Mouse (Mus musculus) heart, adult 2 months (tissue): ENCODE results near the gene Myadml2. TPM values are rescaled to one million over a fixed set of nuclear protein-coding genes. Genes with fewer than 3 reads are reported as not detected.
A peak's percentile ranks its signal among the peaks of the same experiment; 100 is the strongest.

Experiments
- DNase-seq, 2 experiments: peaks; one replicate each; pipeline ENCODE4 v3.0.0; 2021
- H3K27ac ChIP-seq: fragments of 200-600 bp; 2 replicates; pipeline ENCODE4 v1.8.1; 2022
- H3K27me3 ChIP-seq: fragments of 200-500 bp; 2 replicates; pipeline ENCODE4 v1.6.1; 2012; ENCODE audit warnings: mild to moderate bottlenecking, low read length, inconsistent platforms, mixed read lengths; ENCODE audit not compliant: control insufficient read depth, insufficient read depth
- H3K36me3 ChIP-seq: fragments of 200-500 bp; 2 replicates; pipeline ENCODE4 v1.6.1; 2012; ENCODE audit warnings: low read length, inconsistent platforms; ENCODE audit not compliant: control insufficient read depth, insufficient read depth
- H3K4me1 ChIP-seq: fragments of 200-500 bp; 2 replicates; pipeline ENCODE4 v1.6.1; 2011; ENCODE audit warnings: low read length; ENCODE audit not compliant: control insufficient read depth, insufficient read depth
- H3K4me3 ChIP-seq: fragments of 200-600 bp; 2 replicates; pipeline ENCODE4 v1.8.1; 2022
- H3K79me2 ChIP-seq: fragments of 200-500 bp; replicated peaks from 2 replicates; pipeline ENCODE4 v1.6.1; 2012; ENCODE audit warnings: mild to moderate bottlenecking, inconsistent platforms, low read length, moderate library complexity, mixed read lengths; ENCODE audit not compliant: control insufficient read depth, insufficient read depth
- H3K9ac ChIP-seq: fragments of 200-500 bp; 2 replicates; pipeline ENCODE4 v1.6.1; 2012; ENCODE audit warnings: low read depth, mild to moderate bottlenecking, control low read depth, inconsistent platforms, low read length, mixed read lengths
- CTCF ChIP-seq: fragments of 200-600 bp; IDR thresholded peaks from 2 replicates; pipeline ENCODE4 v1.8.1; 2022; ENCODE audit warnings: antibody characterized with exemption, mild to moderate bottlenecking, moderate library complexity
- EP300 ChIP-seq: fragments of 200-500 bp; IDR thresholded peaks from 2 replicates; pipeline ENCODE4 v1.6.1; 2011; ENCODE audit warnings: low read depth, low read length, control low read depth; ENCODE audit not compliant: insufficient read depth
- POLR2A ChIP-seq: fragments of 200-500 bp; IDR thresholded peaks from 2 replicates; pipeline ENCODE4 v1.6.1; 2011; ENCODE audit warnings: mild to moderate bottlenecking, low read depth, low read length, control low read depth; ENCODE audit not compliant: insufficient read depth
- WGBS: fragments of 180-500 bp; shearing (Covaris S2); methylation state at CpG from one replicate; pipeline ENCODE4 v1.1.7; 2018; 5-methylcytosine and 5-hydroxymethylcytosine counted together
- intact Hi-C: fragments of 180-260 bp; cut with DNase I; formaldehyde crosslinking; loops from one replicate; pipeline ENCODE4 v1.15.1; 2025
- polyA plus RNA-seq: library from polyadenylated mRNA; depleted of rRNA; stranded (reverse); fragments of >200 nt; gene quantifications from 2 replicates; pipeline ENCODE4 v1.2.3, GENCODE M21; 2012
- total RNA-seq, 2 experiments: library from RNA; stranded (reverse); gene quantifications; 2 replicates each; pipeline ENCODE4 v1.2.3; 2021

The Myadml2 gene
- total and polyA plus RNA-seq, 3 experiments, result 55.1 to 87.3 (median 77.6) TPM

DNA sequence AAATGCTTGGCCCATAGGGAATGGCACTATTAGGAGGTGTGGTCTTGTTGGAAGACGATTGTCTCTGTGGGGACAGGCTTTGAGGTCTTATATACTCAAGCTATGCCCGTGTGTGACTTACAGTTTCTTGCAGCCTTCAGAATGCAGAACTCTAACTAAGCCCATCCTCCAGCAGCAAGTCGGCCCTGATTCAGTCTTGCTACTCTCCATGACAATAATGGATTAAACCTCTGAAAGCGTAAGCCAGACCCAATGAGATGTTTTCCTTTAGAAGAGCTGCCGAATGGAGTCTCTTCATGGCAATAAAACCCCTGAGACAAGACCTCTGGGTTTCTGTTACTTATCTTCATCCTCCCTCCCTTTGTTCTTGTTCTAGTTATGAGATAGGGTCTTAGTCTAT lies 13.1 kb downstream of the Myadml2 start:
- no peaks in the 10 kb centered on the region for H3K79me2 ChIP-seq
- no peak for DNase-seq

GRCm38 (mm10) chr11:120633520-120634343 lies 14.2 kb downstream of the Myadml2 start, which contains the start of gene Mafg:
TSS of gene Mafg (minus strand) at chr11:120633600.
- intact Hi-C loops, result loop anchor here (5.0 kb wide), 1 partner anchor 39 kb away; the partner anchor contains the start of gene Aspscr1
- H3K27ac ChIP-seq, result peak within 1 kb of the TSS; percentile 95
- H3K4me1 ChIP-seq, result peaks cover 22% of the 10 kb centered on the region
- no peaks in the 10 kb centered on the region for H3K27me3 ChIP-seq
- peak; percentile 42; the same call in 1 of the 2 replicates for TF ChIP-seq POLR2A
- TF ChIP-seq EP300, result no peak
- H3K79me2 ChIP-seq, result 0 out of 2 replicates have a peak, but pooled peaks cover 2% of the 10 kb centered on the region
- H3K9ac ChIP-seq, result peak within 1 kb of the TSS; percentile 85
- WGBS, result 11% methylated on average over 58 of the region's 58 CpGs
- DNase-seq, result peak; percentile 93 to 95
- no peaks in the 10 kb centered on the region for H3K36me3 ChIP-seq
- H3K4me3 ChIP-seq, result peak within 1 kb of the TSS; percentile 89

More for the DNA sequence above, 13.1 kb downstream of the Myadml2 start:
- TF ChIP-seq POLR2A, result no peak
- TF ChIP-seq CTCF, result no peak
- TF ChIP-seq EP300, result no peak
- H3K27ac ChIP-seq, result no peak overlapping the region
- intact Hi-C loops, result loop anchor here (5.0 kb wide), 1 partner anchor 37 kb away; the partner anchor contains the start of gene Aspscr1
- no peak overlapping the region for H3K9ac ChIP-seq
- 81% methylated on average over 5 of the region's 5 CpGs for WGBS
- no peaks in the 10 kb centered on the region for H3K36me3 ChIP-seq
- H3K27me3 ChIP-seq, result no peaks in the 10 kb centered on the region
- H3K4me1 ChIP-seq, result peaks cover 18% of the 10 kb centered on the region
- no peak overlapping the region for H3K4me3 ChIP-seq

- H3K79me2 ChIP-seq, result 0 out of 2 replicates have a peak, but pooled peaks cover 2% of the 10 kb centered on the region
- DNase-seq, result peak; percentile 81 to 86
- under 1% methylated on average over 115 of the region's 116 CpGs for WGBS
- H3K36me3 ChIP-seq, result no peaks in the 10 kb centered on the region
- H3K9ac ChIP-seq, result peak overlapping the region; percentile 85
- H3K4me3 ChIP-seq, result peak overlapping the region; percentile 89
- peaks cover 22% of the 10 kb centered on the region for H3K4me1 ChIP-seq
- H3K27me3 ChIP-seq, result no peaks in the 10 kb centered on the region
- H3K27ac ChIP-seq, result peak overlapping the region; percentile 95
- intact Hi-C loops, result loop anchor here (5.0 kb wide), 1 partner anchor 39 kb away; the partner anchor contains the start of gene Aspscr1
- TF ChIP-seq EP300 (no peak), CTCF (peak; percentile 30; the same call in 1 of the 2 replicates), POLR2A (no peak)
These were observed 15.1 kb downstream of the Myadml2 start for GRCm38 (mm10) chr11:120632559-120633519.

DNA sequence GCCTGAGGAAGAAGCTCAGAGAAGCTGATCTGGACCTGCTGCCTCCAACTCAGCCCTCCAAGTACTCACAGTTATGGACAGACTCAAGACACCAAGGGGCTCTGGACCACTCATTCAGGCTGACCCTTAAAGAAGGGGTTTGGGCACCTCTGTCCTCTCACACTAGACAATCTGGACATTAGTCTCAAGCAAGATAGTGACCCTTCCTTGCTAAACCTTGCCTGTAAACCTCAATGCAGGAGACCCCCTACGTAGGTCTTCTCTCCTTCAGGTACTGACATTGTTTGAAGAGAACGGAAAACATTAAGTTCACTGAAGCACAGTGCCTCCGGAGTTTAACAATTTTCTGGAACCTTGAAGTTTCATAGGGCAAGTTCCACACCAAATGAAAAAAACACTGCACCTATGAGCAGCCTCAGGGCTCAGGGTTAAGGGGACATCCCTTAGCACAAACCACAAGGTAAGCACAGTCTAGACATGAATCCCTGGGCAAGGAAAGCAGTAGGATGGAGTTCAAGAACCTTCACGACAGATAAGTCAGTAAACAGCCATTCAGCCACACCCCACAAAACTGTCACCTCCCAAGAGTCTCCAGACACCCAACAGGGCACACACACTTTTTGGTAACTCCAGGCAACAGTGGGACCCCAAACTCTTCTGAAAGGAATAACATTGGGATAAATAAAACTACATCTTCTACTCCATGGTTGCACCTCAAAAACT lies 16.1 kb downstream of the Myadml2 start:
- DNase-seq, result peak in 1 of 2 experiments; percentile 2
- no peaks in the 10 kb centered on the region for H3K36me3 ChIP-seq
- TF ChIP-seq EP300, result no peak
- no peak for TF ChIP-seq POLR2A
- no peak for TF ChIP-seq CTCF
- H3K79me2 ChIP-seq, result 0 out of 2 replicates have a peak, but pooled peaks cover 2% of the 10 kb centered on the region
- H3K27ac ChIP-seq, result peak overlapping the region; percentile 95
- intact Hi-C loops, result loop anchor here (5.0 kb wide), 1 partner anchor 40 kb away; the partner anchor contains the start of gene Aspscr1
- no peaks in the 10 kb centered on the region for H3K27me3 ChIP-seq
- H3K4me1 ChIP-seq, result peaks cover 22% of the 10 kb centered on the region
- WGBS, result 63% methylated on average over 4 of the region's 4 CpGs
- H3K4me3 ChIP-seq, result peak overlapping the region; percentile 89
- peak overlapping the region; percentile 85 for H3K9ac ChIP-seq
